Mouse (Mus musculus) C2C12 (cell line): Measurements from ENCODE around the gene Slfn14. TPM values are rescaled to one million over a fixed set of nuclear protein-coding genes. Genes with fewer than 3 reads are reported as not detected.
"Not testable (repeated sequence)": the region's sequence is repeated elsewhere in the genome, so short reads cannot be mapped to it uniquely, and the experiment has no call there.

Experiments
- H3K27me3 ChIP-seq: one replicate; pipeline ENCODE4 v1.6.1; 2011; ENCODE audit not compliant: control insufficient read depth, insufficient read depth, insufficient read length
- H3K36me3 ChIP-seq: one replicate; pipeline ENCODE4 v1.6.1; 2011; ENCODE audit not compliant: control insufficient read depth, insufficient read depth
- H3K4me3 ChIP-seq: one replicate; pipeline ENCODE4 v1.5.1; 2011; ENCODE audit warnings: mild to moderate bottlenecking, control low read depth; ENCODE audit not compliant: poor library complexity, insufficient read depth, severe bottlenecking
- H3K79me2 ChIP-seq: one replicate; pipeline ENCODE4 v1.6.1; 2011; ENCODE audit not compliant: control insufficient read depth, insufficient read depth
- H3K79me3 ChIP-seq: one replicate; pipeline ENCODE4 v1.6.1; 2011; ENCODE audit warnings: low read depth, control low read depth
- H3ac ChIP-seq: one replicate; pipeline ENCODE3; 2011; ENCODE audit warnings: low read depth; ENCODE audit not compliant: control insufficient read depth, insufficient read length
- CEBPB ChIP-seq: IDR thresholded peaks from one replicate; pipeline ENCODE4 v1.6.1; 2011; ENCODE audit warnings: low read depth, mild to moderate bottlenecking, control low read depth, moderate library complexity
- CTCF ChIP-seq: IDR thresholded peaks from one replicate; pipeline ENCODE4 v1.5.1; 2011; ENCODE audit not compliant: control insufficient read depth, insufficient read depth, insufficient read length
- FOSL1 ChIP-seq: IDR thresholded peaks from one replicate; pipeline ENCODE4 v1.8.0; 2011; ENCODE audit warnings: mild to moderate bottlenecking, low read length; ENCODE audit not compliant: poor library complexity, insufficient read depth, severe bottlenecking
- MAX ChIP-seq: IDR thresholded peaks from one replicate; pipeline ENCODE4 v1.6.1; 2011; ENCODE audit warnings: mild to moderate bottlenecking, control low read depth
- MYOD1 ChIP-seq: IDR thresholded peaks from one replicate; pipeline ENCODE4 v1.6.1; 2011; ENCODE audit warnings: low read depth; ENCODE audit not compliant: control insufficient read depth, insufficient read length
- MYOG ChIP-seq: IDR thresholded peaks from one replicate; pipeline ENCODE4 v1.6.1; 2011; ENCODE audit not compliant: control insufficient read depth, insufficient read length; ENCODE audit errors: extremely low read depth
- USF1 ChIP-seq: IDR thresholded peaks from one replicate; pipeline ENCODE4 v1.6.1; 2011; ENCODE audit warnings: low read depth, mild to moderate bottlenecking, control low read depth, moderate library complexity
- polyA plus RNA-seq: library from polyadenylated mRNA; unstranded; fragments of >200 nt; fragmentation: generic; extraction: Trizol; gene quantifications from one replicate; pipeline ENCODE4 v1.2.1, GENCODE M21; 2012; ENCODE audit warnings: missing spikeins

The Slfn14 gene
- polyA plus RNA-seq, 1 experiment = not detected

DNA sequence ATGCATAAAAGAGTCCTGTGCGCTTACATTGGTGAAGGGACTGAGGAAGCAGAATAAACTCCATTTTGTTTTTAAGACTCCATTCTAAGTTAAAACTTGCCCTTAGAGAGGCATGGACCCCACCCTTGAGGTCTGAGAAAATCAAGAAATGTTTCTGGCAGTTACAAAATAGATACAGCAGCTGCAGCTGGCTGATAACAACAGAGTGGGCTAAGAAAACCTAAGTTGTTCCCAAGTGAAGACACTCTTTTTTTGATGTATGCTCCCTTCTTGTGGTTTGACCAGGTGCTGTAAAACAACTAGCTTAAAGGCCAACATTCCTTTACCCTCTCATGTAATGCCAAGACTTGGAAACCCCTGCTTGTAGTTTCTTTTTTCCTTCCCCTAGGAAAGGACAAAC lies 23.9 kb downstream of the Slfn14 start:
- TF ChIP-seq USF1 (no peak), CEBPB (no peak), CTCF (no peak), MYOD1 (no peak), MYOG (no peak), FOSL1 (no peak), MAX (no peak)
- no peaks in the 10 kb centered on the region for H3K79me3 ChIP-seq
- no peak overlapping the region for H3K4me3 ChIP-seq
- H3K27me3 ChIP-seq = peaks cover 3% of the 10 kb centered on the region
- no peak overlapping the region for H3ac ChIP-seq
- peaks cover 4% of the 10 kb centered on the region for H3K36me3 ChIP-seq
- H3K79me2 ChIP-seq = no peaks in the 10 kb centered on the region

DNA sequence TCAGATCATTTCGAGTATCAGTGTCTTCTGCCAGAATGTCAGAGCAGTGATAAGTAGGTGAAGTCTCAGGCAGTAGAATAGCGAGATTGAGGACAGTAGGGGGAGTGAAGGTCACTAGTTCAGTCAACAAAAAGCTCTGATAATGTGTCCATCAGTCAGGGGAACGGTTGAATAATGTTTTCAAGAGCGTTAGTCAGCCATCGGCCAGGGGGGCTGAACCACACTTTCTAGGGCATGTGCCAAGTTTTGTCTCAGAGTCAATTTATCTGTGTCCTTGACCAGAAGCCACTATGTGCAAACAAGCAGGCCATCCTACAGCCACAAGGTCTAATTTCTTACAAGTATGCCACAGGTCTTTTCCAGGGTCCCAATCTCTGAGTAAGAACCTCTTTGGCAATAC lies 29.3 kb downstream of the Slfn14 start:
- H3K79me3 ChIP-seq, H3K36me3 ChIP-seq, H3ac ChIP-seq, H3K4me3 ChIP-seq, H3K27me3 ChIP-seq, H3K79me2 ChIP-seq: not testable (repeated sequence)

GRCm38 (mm10) chr11:83239811-83240210 lies 46.7 kb downstream of the Slfn14 start:
- Histone ChIP-seq H3K27me3 (no peaks in the 10 kb centered on the region), H3K79me3 (peaks cover 3% of the 10 kb centered on the region), H3K4me3 (no peak overlapping the region), H3ac (no peak overlapping the region), H3K79me2 (peaks cover 11% of the 10 kb centered on the region), H3K36me3 (peaks cover 16% of the 10 kb centered on the region)
- TF ChIP-seq MAX = no peak
- no peak for TF ChIP-seq CTCF
- TF ChIP-seq MYOG = no peak
- TF ChIP-seq FOSL1 = no peak
- TF ChIP-seq MYOD1 = no peak
- no peak for TF ChIP-seq USF1
- TF ChIP-seq CEBPB = no peak

GRCm38 (mm10) chr11:83238389-83238788 lies 48.1 kb downstream of the Slfn14 start:
- Histone ChIP-seq H3K27me3 (no peaks in the 10 kb centered on the region), H3K4me3 (no peak overlapping the region), H3K79me2 (peaks cover 21% of the 10 kb centered on the region), H3K36me3 (peaks cover 11% of the 10 kb centered on the region), H3K79me3 (peaks cover 3% of the 10 kb centered on the region), H3ac (no peak overlapping the region)
- TF ChIP-seq MYOD1 (no peak), CTCF (no peak), USF1 (no peak), CEBPB (no peak), MAX (no peak), MYOG (no peak), FOSL1 (no peak)

DNA sequence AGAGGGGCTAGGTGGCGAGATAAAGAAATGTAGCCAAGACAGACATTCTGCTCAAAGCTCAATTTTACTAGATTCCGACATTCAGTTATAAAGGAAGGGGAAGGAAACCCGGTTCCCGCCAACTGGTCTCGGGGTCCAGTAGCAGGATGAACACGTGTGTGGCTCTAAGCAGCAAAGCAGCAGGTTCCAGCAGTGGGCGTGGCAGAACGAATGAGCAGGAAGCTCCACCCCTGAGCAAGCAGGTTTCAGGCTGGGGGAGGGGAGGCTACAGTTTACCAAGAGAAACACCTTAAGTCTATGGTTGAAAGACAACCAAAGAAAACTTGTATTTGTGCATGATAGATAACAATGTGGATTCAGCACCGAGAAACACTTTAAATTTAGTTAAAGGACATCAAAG lies 49.1 kb downstream of the Slfn14 start:
- peaks cover 26% of the 10 kb centered on the region for H3K79me2 ChIP-seq
- not testable (repeated sequence) for H3K79me3 ChIP-seq, H3ac ChIP-seq, H3K27me3 ChIP-seq, H3K4me3 ChIP-seq
- H3K36me3 ChIP-seq = peaks cover 11% of the 10 kb centered on the region

DNA sequence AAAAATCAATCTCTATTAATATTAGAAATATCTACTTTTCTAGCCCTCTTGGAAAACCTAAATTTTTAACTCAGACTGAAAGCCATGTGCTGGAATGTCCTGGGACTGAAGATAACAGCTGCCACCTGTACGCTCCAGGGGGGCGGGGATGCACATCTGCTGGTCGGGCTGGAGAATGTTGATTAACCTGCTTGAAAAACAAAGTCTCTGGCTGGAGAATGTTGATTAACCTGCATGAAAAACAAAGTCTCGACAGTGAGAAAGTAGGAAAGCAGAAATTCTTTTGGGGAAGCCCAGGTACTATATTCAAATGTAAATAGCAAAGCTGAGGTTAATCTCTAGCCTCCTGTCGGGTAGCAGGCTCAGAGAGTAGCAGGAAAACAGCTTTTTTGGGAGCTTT lies 52.9 kb downstream of the Slfn14 start:
- not testable (repeated sequence) for H3K4me3 ChIP-seq, H3K36me3 ChIP-seq, H3ac ChIP-seq, H3K27me3 ChIP-seq
- peaks cover 53% of the 10 kb centered on the region for H3K79me2 ChIP-seq
- peaks cover 18% of the 10 kb centered on the region for H3K79me3 ChIP-seq

GRCm38 (mm10) chr11:83230966-83231365 lies 55.6 kb downstream of the Slfn14 start:
- peaks cover 26% of the 10 kb centered on the region for H3K79me3 ChIP-seq
- H3K79me2 ChIP-seq = peaks cover 69% of the 10 kb centered on the region
- TF ChIP-seq MAX (no peak), FOSL1 (no peak), CEBPB (no peak)
- no peaks in the 10 kb centered on the region for H3K36me3 ChIP-seq
- H3ac ChIP-seq = no peak overlapping the region
- H3K27me3 ChIP-seq = peaks cover 4% of the 10 kb centered on the region
- no peak overlapping the region for H3K4me3 ChIP-seq
